In genomic region chr7:37978412-37978811, GRCm38 (mm10) we compare ENCODE assay signal across 22 mouse cellular contexts. TPM values are rescaled to one million over a fixed set of nuclear protein-coding genes. Genes with fewer than 3 reads are reported as not detected.
DNase-seq lines count a peak whose midpoint lies in the region; ATAC-seq and TF ChIP-seq lines count a peak whose summit lies in the region.
"Had no signal": no experiment of that assay in that cellular context is flagged by ENCODE, and none has a peak within 500 bp of the region (broad histone marks: within the 10 kb centered on the region; RNA-seq: fewer than 3 reads in every experiment).

No protein-coding gene starts in this region.

- no peak for TF ChIP-seq EP300 in liver, embryonic 14.5 days (IDR thresholded peaks at IDR 0.05; ENCODE audit: low read depth)
- TF ChIP-seq EP300 in heart, adult 2 months (IDR thresholded peaks at IDR 0.05; ENCODE audit: insufficient read depth, low read depth, low read length) = no peak

- WGBS in liver, embryonic 14.5 days (ENCODE audit: insufficient replicate concordance) = 66% methylated on average over 4 of the region's 4 CpGs
- 69% methylated on average over 4 of the region's 4 CpGs for WGBS in liver, embryonic 12.5 days (ENCODE audit: insufficient replicate concordance)
- 89% methylated on average over 4 of the region's 4 CpGs for WGBS in heart, adult 2 months
- 97% methylated on average over 4 of the region's 4 CpGs for WGBS in forebrain, postnatal 0 days

- no peaks in the 10 kb centered on the region for H3K36me3 ChIP-seq in liver, embryonic 14.5 days (replicated peaks; ENCODE audit: control insufficient read depth, insufficient read depth, low read depth)
- H3K36me3 ChIP-seq in liver, embryonic 12.5 days = peaks cover 27% of the 10 kb centered on the region
- H3K36me3 ChIP-seq in heart, adult 2 months (ENCODE audit: control insufficient read depth, insufficient read depth, low read length) = peaks cover 2% of the 10 kb centered on the region
- H3K36me3 ChIP-seq in forebrain, postnatal 0 days (ENCODE audit: insufficient read depth) = peaks cover 4% of the 10 kb centered on the region; the same call in 1 of the 2 replicates

- DNase-seq in liver, embryonic 14.5 days (ENCODE audit: low read depth in 3 of 3, low spot score in 3 of 3) = no peak
- DNase-seq in thymus, postnatal 4 days = peak; percentile 39
- DNase-seq in thymus, postnatal 25 days = no peak
- no peak for DNase-seq in layer of hippocampus, postnatal 36 days
- no peak for DNase-seq in heart, adult 2 months
- DNase-seq in forebrain, postnatal 0 days = no peak
- DNase-seq: adrenal gland, postnatal 10 days; B cell, adult 2 months; cerebellum, adult 11-12 months; cerebellum, postnatal 25 days; heart, adult 11 months; lung, postnatal 36 days; right cerebral cortex, postnatal 25 days had no signal

- 0 out of 2 replicates have a peak, but pooled peaks have one; percentile 13 for TF ChIP-seq CTCF in liver, embryonic 14.5 days (IDR thresholded peaks at IDR 0.05; ENCODE audit: low read depth)
- no peak for TF ChIP-seq CTCF in heart, adult 2 months (IDR thresholded peaks at IDR 0.05)
- no peak for TF ChIP-seq CTCF in forebrain, postnatal 0 days (IDR thresholded peaks at IDR 0.05; ENCODE audit: low read depth)

- no peak overlapping the region for H3K4me2 ChIP-seq in liver, embryonic 14.5 days (ENCODE audit: low read depth)
- no peak overlapping the region for H3K4me2 ChIP-seq in liver, embryonic 12.5 days
- H3K4me2 ChIP-seq in forebrain, postnatal 0 days (ENCODE audit: low read depth) = no peak overlapping the region
- H3K4me2 ChIP-seq: heart, embryonic 15.5 days; liver, embryonic 15.5 days; midbrain, embryonic 12.5 days; neural tube, embryonic 15.5 days had no signal

- H3K79me2 ChIP-seq in heart, adult 2 months (replicated peaks; ENCODE audit: control insufficient read depth, insufficient read depth, low read length) = no peaks in the 10 kb centered on the region; the same call in 1 of the 2 replicates

- no peaks in the 10 kb centered on the region for H3K4me1 ChIP-seq in liver, embryonic 14.5 days (replicated peaks; ENCODE audit: control insufficient read depth in 2 of 2, insufficient read depth in 2 of 2, low read length in 1 of 2)
- H3K4me1 ChIP-seq in liver, embryonic 12.5 days = no peaks in the 10 kb centered on the region
- no peaks in the 10 kb centered on the region; the same call in 1 of the 2 replicates for H3K4me1 ChIP-seq in heart, adult 2 months (ENCODE audit: control insufficient read depth, insufficient read depth, low read length)
- H3K4me1 ChIP-seq in forebrain, postnatal 0 days (ENCODE audit: insufficient read depth) = no peaks in the 10 kb centered on the region
- H3K4me1 ChIP-seq: embryonic facial prominence, embryonic 10.5 days; heart, embryonic 15.5 days; liver, embryonic 15.5 days; midbrain, embryonic 12.5 days; neural tube, embryonic 15.5 days had no signal

- intact Hi-C loops in heart, adult 2 months (cut with DNase I) = no loop called here

- ATAC-seq in liver, embryonic 14.5 days (ENCODE audit: insufficient read depth) = no peak
- no peak for ATAC-seq in liver, embryonic 12.5 days
- ATAC-seq in granulocyte monocyte progenitor cell, adult 5-6 weeks (replicated peaks; ENCODE audit: poor library complexity, severe bottlenecking) = peak; percentile 84
- no peak for ATAC-seq in forebrain, postnatal 0 days
- ATAC-seq: forebrain, embryonic 14.5 days had no signal

- no peak overlapping the region for H3K27ac ChIP-seq in liver, embryonic 14.5 days
- no peak overlapping the region for H3K27ac ChIP-seq in liver, embryonic 12.5 days
- no peak overlapping the region for H3K27ac ChIP-seq in heart, adult 2 months
- no peak overlapping the region for H3K27ac ChIP-seq in forebrain, postnatal 0 days (ENCODE audit: low read depth, low read length)
- H3K27ac ChIP-seq: embryonic facial prominence, embryonic 10.5 days; heart, embryonic 15.5 days; liver, embryonic 15.5 days; midbrain, embryonic 12.5 days; neural tube, embryonic 15.5 days had no signal

- no peak overlapping the region for H3K9ac ChIP-seq in liver, embryonic 14.5 days (replicated peaks)
- no peak overlapping the region for H3K9ac ChIP-seq in liver, embryonic 12.5 days
- no peak overlapping the region for H3K9ac ChIP-seq in heart, adult 2 months (ENCODE audit: low read depth, low read length)
- no peak overlapping the region for H3K9ac ChIP-seq in forebrain, postnatal 0 days
- H3K9ac ChIP-seq: heart, embryonic 15.5 days; liver, embryonic 15.5 days; midbrain, embryonic 12.5 days; neural tube, embryonic 15.5 days had no signal

- no peak overlapping the region for H3K4me3 ChIP-seq in liver, embryonic 14.5 days (ENCODE audit: insufficient read depth in 1 of 2, low read depth in 2 of 2, low read length in 2 of 2)
- no peak overlapping the region for H3K4me3 ChIP-seq in liver, embryonic 12.5 days
- H3K4me3 ChIP-seq in heart, adult 2 months = no peak overlapping the region
- no peak overlapping the region for H3K4me3 ChIP-seq in forebrain, postnatal 0 days (ENCODE audit: low read depth, low read length)
- H3K4me3 ChIP-seq: embryonic facial prominence, embryonic 10.5 days; erythroblast, embryonic 14.5 days; heart, embryonic 15.5 days; liver, embryonic 15.5 days; midbrain, embryonic 12.5 days; neural tube, embryonic 15.5 days had no signal

- TF ChIP-seq POLR2A in heart, adult 2 months (IDR thresholded peaks at IDR 0.05; ENCODE audit: insufficient read depth, low read depth, low read length) = no peak

- no peaks in the 10 kb centered on the region for H3K27me3 ChIP-seq in liver, embryonic 14.5 days (ENCODE audit: control insufficient read depth, insufficient read depth, low read length)
- H3K27me3 ChIP-seq in liver, embryonic 12.5 days (replicated peaks) = no peaks in the 10 kb centered on the region
- H3K27me3 ChIP-seq in heart, adult 2 months (ENCODE audit: control insufficient read depth, insufficient read depth, low read length) = no peaks in the 10 kb centered on the region
- H3K27me3 ChIP-seq in forebrain, postnatal 0 days (ENCODE audit: insufficient read depth, low read length) = no peaks in the 10 kb centered on the region
- H3K27me3 ChIP-seq: heart, embryonic 15.5 days; liver, embryonic 15.5 days; midbrain, embryonic 12.5 days; neural tube, embryonic 15.5 days had no signal

- H3K9me3 ChIP-seq in liver, embryonic 14.5 days (ENCODE audit: control insufficient read depth, low read length) = no peaks in the 10 kb centered on the region
- no peaks in the 10 kb centered on the region for H3K9me3 ChIP-seq in liver, embryonic 12.5 days (replicated peaks)
- H3K9me3 ChIP-seq in forebrain, postnatal 0 days (ENCODE audit: low read length) = no peaks in the 10 kb centered on the region
- H3K9me3 ChIP-seq: embryonic facial prominence, embryonic 10.5 days; heart, embryonic 15.5 days; liver, embryonic 15.5 days; midbrain, embryonic 12.5 days; neural tube, embryonic 15.5 days had no signal

RNA-seq across cellular contexts. Expression of gene Uri1, which starts 44.9 kb away (rescaled TPM):
- polyA plus RNA-seq in liver, embryonic 14.5 days (2012; rRNA removed) = 4.2 and 7.2 TPM in 2 replicates
- polyA plus RNA-seq in liver, embryonic 14.5 days (2014; fragmentation: Nextera tagmentation; extraction: Ambion mirVana) = 11.9 and 13.5 TPM in 2 replicates
- 26.1 and 28.2 TPM in 2 replicates for polyA plus RNA-seq in liver, embryonic 12.5 days (2016; fragmentation: Nextera tagmentation; extraction: Ambion mirVana)
- 53.2 and 70.9 TPM in 2 replicates for total RNA-seq in granulocyte monocyte progenitor cell, adult 5-6 weeks (2014; fragmentation: Nextera tagmentation)
- total RNA-seq in granulocyte monocyte progenitor cell, adult 5-6 weeks (2017) = 61.3 and 64.5 TPM in 2 replicates
- total RNA-seq in layer of hippocampus, postnatal 36 days (2021) = 10 to 100 TPM; 31.2 to 33.4 TPM
- 10 to 100 TPM; 15.1 to 19.9 TPM for total RNA-seq in heart, adult 2 months (2021)
- polyA plus RNA-seq in heart, adult 2 months (2012; rRNA removed) = 5.8 and 13.2 TPM in 2 replicates
- 43.6 and 49.4 TPM in 2 replicates for total RNA-seq in forebrain, postnatal 0 days (2014; rRNA removed)
- 35.9 and 39.0 TPM in 2 replicates for polyA plus RNA-seq in forebrain, postnatal 0 days (2015; fragmentation: Nextera tagmentation; extraction: Ambion mirVana)
